Mouse (Mus musculus) spleen, embryonic (tissue): ENCODE measurements around the gene Tnrc6b.
"Not testable (repeated sequence)": the region's sequence is repeated elsewhere in the genome, so short reads cannot be mapped to it uniquely, and the experiment has no call there.

Experiments
- CTCF ChIA-PET: fragments of 350-600 bp; sonication (Branson Sonifier 250); formaldehyde crosslinking; loops from one replicate; lab custom pipeline; 2022; lab: Charles Lee

Tnrc6b gene

GRCm38 (mm10) chr15:80832808-80833207, 121.7 kb downstream of the Tnrc6b start:
- CTCF ChIA-PET, result no interaction called here

- CTCF ChIA-PET, result no interaction called here
Observed at GRCm38 (mm10) chr15:80836246-80836645, 125.1 kb downstream of the Tnrc6b start.

- CTCF ChIA-PET, result no interaction called here
Observed at GRCm38 (mm10) chr15:80838836-80839235, 127.7 kb downstream of the Tnrc6b start.

DNA sequence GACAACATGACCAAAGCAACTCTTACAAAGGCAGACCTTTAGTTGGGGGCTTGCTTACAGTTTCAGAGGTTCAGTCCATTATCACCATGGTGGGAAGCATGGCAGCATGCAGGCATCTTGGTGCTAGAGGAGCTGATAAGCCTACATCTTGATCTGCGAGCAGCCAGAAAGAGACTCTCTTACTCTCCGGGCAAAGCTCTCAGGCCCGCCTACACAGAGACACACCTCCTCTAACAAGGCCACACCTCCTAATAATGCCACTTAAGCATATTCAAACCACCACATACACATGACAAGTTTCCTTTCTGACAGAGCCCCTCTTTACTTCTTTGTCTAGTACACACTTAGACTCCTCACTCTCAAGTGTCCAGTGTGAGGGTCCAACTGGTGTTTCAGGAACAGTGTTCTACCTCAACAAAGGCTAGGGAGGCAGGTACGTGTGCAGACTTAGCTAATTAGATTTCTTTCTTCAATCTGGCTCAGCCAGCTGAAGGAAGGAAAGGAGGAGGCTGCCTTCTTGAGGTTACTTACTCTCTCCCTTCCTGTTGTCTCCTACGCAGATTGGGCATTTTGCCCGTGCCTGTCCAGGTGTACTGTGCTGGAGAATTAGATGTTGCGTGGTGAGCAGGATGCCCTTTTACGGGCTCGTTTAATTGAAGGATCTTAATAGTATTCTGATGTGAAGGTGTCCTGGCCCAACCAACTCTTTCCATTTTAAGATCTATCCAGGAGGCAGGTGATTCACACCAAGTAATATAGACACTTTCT, 128.7 kb downstream of the Tnrc6b start:
- CTCF ChIA-PET, result no interaction called here

GRCm38 (mm10) chr15:80844262-80844661, 133.1 kb downstream of the Tnrc6b start:
- CTCF ChIA-PET, result no interaction called here

- CTCF ChIA-PET, result no interaction called here
Observed at GRCm38 (mm10) chr15:80844926-80845325, 133.8 kb downstream of the Tnrc6b start.

- CTCF ChIA-PET, result no interaction called here
Observed at GRCm38 (mm10) chr15:80850004-80850403, 138.9 kb downstream of the Tnrc6b start.

DNA sequence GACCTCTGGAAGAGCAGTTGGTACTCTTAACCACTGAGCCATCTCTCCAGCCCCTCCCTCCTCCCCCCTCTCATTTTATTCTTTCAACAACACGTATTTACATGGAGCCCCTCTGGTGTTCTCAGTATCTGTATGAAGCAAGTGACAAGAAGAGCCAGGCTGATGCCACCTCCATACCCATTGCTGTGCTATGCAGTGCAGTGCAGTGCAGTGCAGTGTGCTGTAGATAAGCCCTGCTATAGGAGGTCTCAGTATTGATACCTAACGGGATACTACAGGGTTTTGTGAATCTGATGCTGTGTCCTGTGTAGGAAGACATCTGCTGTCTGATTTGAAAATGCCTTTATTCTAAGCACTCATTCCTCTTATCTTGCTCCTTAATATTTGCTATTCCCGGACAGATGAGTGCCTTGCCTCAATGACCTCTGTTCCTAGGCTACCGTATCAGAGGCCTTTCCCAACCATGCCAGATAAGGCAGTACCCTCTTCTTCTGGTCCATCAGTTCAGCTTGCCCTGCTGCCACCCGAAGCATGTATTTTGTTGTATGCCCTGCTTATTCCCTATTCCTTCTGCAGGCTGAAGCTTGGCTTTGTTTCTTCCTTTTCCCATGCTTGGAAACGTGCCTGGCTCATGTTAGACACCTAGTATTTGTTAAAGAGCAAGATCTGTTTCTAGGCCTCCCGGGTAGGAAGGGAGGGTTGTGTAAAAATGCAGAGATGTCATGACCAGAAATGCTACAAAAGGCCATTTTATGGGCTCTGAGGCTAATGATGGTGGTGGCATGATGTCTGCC, 139.8 kb downstream of the Tnrc6b start:
- CTCF ChIA-PET, result no interaction called here

DNA sequence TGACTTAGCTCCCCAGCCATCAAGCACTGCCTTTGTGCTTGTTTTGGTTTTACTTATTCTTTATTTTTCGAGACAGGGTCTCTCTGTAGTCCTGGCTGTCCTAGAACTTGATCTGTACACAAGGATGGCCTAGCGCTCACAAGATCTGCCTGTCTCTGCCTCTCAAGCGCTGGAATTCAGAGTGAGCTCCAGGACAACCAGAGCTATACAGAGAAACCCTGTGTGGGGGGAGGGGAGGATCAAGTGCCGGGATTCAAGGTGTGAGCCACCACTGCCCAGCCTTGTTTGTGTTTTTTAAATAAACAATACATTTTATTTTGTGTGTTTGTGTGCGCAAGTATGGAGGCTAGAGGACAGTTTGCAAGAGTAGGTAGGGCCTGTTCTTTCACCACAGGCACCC, 141.0 kb downstream of the Tnrc6b start:
- CTCF ChIA-PET, result interaction anchor here (0.6 kb wide), 1 partner anchor 21 kb away, joined by 3 read pairs; no protein-coding TSS in a partner anchor

DNA sequence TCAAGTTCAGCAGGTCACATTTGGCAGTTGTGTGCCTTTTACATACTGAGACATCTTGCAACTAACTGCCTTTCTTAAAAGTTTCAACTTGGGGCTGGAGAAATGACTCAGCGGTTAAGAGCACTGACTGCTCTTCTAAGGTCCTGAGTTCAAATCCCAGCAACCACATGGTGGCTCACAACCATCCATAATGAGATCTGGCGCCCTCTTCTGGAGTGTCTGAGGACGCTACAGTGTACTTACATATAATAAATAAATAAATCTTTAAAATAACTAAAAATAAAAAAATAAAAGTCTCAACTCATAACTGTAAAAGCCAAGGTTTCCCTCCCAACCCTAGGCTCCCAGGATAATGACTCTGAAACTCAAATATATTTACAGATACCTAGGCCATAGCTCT, 141.4 kb downstream of the Tnrc6b start:
- CTCF ChIA-PET, result not testable (repeated sequence)

DNA sequence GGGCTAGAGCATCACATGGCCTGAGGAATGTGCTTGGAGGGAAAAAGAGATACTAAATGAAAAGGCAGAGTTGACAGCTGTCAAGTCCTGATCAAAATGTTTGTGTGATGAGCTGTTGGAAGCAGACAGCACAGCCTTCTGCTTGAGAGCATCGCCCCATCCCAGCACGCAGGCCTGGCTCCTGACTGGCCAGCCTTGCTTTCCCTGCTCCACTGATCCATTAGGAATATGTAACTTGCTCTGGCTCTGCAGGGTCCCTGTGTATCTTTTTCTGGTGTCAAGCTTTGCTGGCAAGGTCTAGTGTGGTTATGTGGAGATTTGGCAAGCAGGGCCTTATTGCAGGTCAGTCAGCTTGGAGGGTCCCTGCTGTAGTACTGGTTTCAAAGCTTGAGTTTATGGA, 148.3 kb downstream of the Tnrc6b start:
- CTCF ChIA-PET, result no interaction called here

DNA sequence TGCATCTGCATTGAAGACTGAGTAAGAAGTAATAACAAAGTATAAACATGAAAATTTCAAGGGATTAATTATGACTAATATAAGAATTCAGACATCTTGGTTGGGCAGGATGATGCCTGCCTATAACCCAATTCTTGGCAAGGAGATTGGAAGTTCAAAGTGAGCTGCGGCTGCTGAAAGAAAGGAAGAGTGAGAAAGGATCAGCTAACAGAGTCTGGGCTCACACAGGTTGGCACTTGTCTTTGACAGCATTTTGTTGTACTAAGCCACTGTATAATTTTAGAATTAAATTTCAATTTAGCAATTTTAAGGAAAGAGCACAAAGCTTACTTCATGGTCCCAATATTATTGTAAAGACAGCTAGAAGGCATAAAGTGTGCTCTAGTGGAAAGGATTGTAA, 150.2 kb downstream of the Tnrc6b start:
- CTCF ChIA-PET, result no interaction called here

DNA sequence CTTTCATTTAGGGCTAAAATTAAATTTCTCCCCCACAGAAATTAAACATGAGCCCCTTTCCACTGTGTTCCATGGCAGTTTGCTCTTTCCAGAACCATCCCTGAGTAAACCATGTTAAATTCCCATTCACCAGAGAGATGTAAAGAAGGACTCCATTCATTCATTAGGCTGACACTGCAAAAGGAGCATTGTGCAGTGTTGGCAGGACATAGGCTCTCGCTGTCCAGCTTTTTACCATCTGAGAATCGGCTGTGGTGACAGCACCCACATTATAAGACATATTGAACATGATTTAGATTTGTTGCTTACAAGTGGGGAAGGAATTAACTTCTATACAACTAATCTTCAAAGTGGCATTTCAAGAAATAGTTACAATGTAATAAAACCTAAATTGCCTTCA, 150.9 kb downstream of the Tnrc6b start:
- CTCF ChIA-PET, result no interaction called here

GRCm38 (mm10) chr15:80868603-80869002, 157.5 kb downstream of the Tnrc6b start:
- CTCF ChIA-PET, result not testable (repeated sequence)

- CTCF ChIA-PET, result interaction anchor here (0.5 kb wide), 1 partner anchor 187 kb away, joined by 3 read pairs; no protein-coding TSS in a partner anchor
Observed at GRCm38 (mm10) chr15:80874726-80875125, 163.6 kb downstream of the Tnrc6b start.

- CTCF ChIA-PET, result no interaction called here
Observed at GRCm38 (mm10) chr15:80876231-80876630, 165.1 kb downstream of the Tnrc6b start.

DNA sequence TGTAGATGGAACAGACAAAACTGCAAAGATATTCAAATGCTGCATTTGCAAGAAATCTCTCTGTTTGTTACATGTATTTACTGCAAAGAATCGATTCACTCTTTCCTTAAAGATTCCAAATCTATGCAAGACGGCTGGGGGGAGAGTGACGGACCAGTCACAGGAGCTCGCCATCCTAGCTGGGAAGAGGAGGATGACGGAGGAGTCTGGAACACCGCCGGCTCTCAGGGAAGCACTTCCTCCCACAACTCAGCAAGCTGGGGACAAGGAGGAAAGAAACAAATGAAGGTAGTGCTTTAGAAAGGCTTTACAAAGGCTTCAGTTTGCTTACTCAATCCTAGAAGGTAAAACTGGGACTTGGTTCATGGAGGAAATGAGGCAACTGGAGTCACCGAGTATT, 173.0 kb downstream of the Tnrc6b start:
- CTCF ChIA-PET, result no interaction called here

- CTCF ChIA-PET, result interaction anchor here (0.6 kb wide), 1 partner anchor 1141 kb away, joined by 4 read pairs; no protein-coding TSS in a partner anchor
Observed at GRCm38 (mm10) chr15:80886361-80887156, 175.4 kb downstream of the Tnrc6b start.

DNA sequence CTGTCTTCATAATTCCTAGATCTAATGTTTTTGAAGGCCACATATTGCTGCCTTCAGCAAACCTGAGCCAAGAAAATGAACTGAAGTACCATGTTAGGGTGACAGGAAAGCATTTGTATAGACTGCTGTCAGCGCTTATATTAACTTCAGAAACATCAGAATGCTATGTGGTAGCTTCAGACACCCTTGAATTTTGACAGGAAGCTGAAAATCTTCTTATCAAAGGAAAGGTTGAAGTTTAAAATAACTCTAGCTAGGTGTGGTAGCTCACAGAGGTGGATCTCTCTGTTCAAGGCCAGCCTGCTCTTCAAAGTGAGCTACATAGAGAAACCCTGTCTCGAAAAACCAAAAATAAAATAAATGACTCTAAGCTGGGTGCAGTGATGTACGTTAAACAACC, 181.2 kb downstream of the Tnrc6b start:
- CTCF ChIA-PET, result no interaction called here

- CTCF ChIA-PET, result no interaction called here
Observed at GRCm38 (mm10) chr15:80896741-80897140, 185.6 kb downstream of the Tnrc6b start.

DNA sequence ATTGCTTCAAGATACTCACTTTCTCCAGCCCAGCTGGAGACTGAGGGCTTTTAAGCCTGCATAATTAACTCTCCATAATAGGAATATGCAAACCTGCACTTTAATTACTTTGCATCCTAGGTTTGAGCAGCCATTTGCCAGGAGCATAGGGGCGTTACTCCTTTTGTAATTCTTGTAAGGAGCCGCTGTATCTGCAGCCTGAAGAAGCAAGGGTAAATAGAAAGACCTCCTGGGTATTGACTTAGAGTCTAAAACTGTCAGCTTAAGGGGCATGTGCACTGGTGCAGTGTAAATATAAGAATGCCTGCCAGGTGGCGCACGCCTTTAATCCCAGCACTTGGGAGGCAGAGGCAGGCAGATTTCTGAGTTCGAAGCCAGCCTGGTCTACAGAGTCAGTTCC, 186.8 kb downstream of the Tnrc6b start:
- CTCF ChIA-PET, result no interaction called here

DNA sequence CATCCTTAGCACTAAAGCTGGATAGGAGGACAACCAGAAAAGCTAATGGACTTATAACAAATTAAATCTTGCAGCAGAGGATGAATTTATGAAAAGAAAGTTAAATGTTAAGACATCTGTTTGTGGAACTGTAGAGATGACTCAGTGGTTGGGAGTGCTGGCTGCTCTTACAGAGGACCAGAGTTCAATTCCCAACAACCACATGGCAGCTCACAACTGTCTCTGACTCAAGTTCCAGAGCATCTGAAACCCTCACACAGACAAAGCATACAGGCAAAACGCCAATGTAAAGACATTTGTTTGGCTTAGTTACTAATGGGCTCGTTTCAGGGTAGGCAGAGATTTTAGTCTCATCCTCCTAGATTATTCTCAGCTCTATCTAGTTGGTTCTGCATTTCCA, 188.7 kb downstream of the Tnrc6b start:
- CTCF ChIA-PET, result no interaction called here
